Mouse (Mus musculus) liver, embryonic 13.5 days (tissue): ENCODE data around the gene Fbn1. TPM values are rescaled to one million over a fixed set of nuclear protein-coding genes. Genes with fewer than 3 reads are reported as not detected.

Experiments
- ATAC-seq: fragments of 200-750 bp; cut with Nextera tagmentation; 2 replicates; pipeline ENCODE4 v1.8.0; 2017; ENCODE audit warnings: low read depth, mild to moderate bottlenecking, moderate number of reproducible peaks, moderate library complexity
- DNase-seq: peaks from one replicate; pipeline ENCODE4 v3.0.0; 2022
- H3K27ac ChIP-seq: fragments of 300-500 bp; sonication (generic); 2 replicates; pipeline ENCODE4 v1.5.1; 2015; ENCODE audit warnings: moderate library complexity, mild to moderate bottlenecking, inconsistent platforms
- H3K27me3 ChIP-seq: fragments of 300-500 bp; sonication (generic); 2 replicates; pipeline ENCODE4 v1.6.1; 2015; ENCODE audit warnings: mild to moderate bottlenecking, inconsistent platforms
- H3K36me3 ChIP-seq: fragments of 300-500 bp; sonication (generic); 2 replicates; pipeline ENCODE4 v1.6.1; 2015; ENCODE audit warnings: mild to moderate bottlenecking, inconsistent platforms
- H3K4me1 ChIP-seq: fragments of 300-500 bp; sonication (generic); replicated peaks from 2 replicates; pipeline ENCODE4 v1.6.1; 2015; ENCODE audit warnings: inconsistent platforms
- H3K4me2 ChIP-seq: fragments of 300-500 bp; sonication (generic); 2 replicates; pipeline ENCODE4 v1.6.1; 2015; ENCODE audit warnings: inconsistent platforms, mild to moderate bottlenecking, moderate library complexity
- H3K4me3 ChIP-seq: fragments of 300-500 bp; sonication (generic); replicated peaks from 2 replicates; pipeline ENCODE4 v1.5.1; 2015; ENCODE audit warnings: mild to moderate bottlenecking, inconsistent platforms
- H3K9ac ChIP-seq: fragments of 300-500 bp; sonication (generic); 2 replicates; pipeline ENCODE4 v1.6.1; 2015; ENCODE audit warnings: mild to moderate bottlenecking, inconsistent platforms
- H3K9me3 ChIP-seq: fragments of 300-500 bp; sonication (generic); replicated peaks from 2 replicates; pipeline ENCODE4 v1.6.1; 2016; ENCODE audit warnings: inconsistent platforms
- WGBS: fragments of 180-500 bp; shearing (Covaris S2); methylation state at CpG from one replicate; pipeline ENCODE4 v1.1.7; 2015; ENCODE audit not compliant: insufficient replicate concordance; 5-methylcytosine and 5-hydroxymethylcytosine counted together
- polyA plus RNA-seq: library from polyadenylated mRNA; unstranded; fragments of >200 nt; fragmentation: Nextera tagmentation; extraction: Ambion mirVana; gene quantifications from 2 replicates; pipeline ENCODE4 v1.2.1, GENCODE M21; 2015

Fbn1 gene
- polyA plus RNA-seq, 1 experiment from 2014 or later: 1.2 TPM

- no peak overlapping the region for H3K9ac ChIP-seq
- no peaks in the 10 kb centered on the region for H3K27me3 ChIP-seq
- ATAC-seq (no peak), DNase-seq (no peak)
- H3K27ac ChIP-seq: no peak overlapping the region
- WGBS: 71% methylated on average over 5 of the region's 5 CpGs
- H3K36me3 ChIP-seq: no peaks in the 10 kb centered on the region
- H3K4me3 ChIP-seq: no peak overlapping the region
- no peak overlapping the region for H3K4me2 ChIP-seq
- no peaks in the 10 kb centered on the region for H3K9me3 ChIP-seq
- H3K4me1 ChIP-seq: 0 out of 2 replicates have a peak, but pooled peaks cover 2% of the 10 kb centered on the region
These were observed 11.1 kb downstream of the Fbn1 start for GRCm38 (mm10) chr2:125496696-125497095.

GRCm38 (mm10) chr2:125494831-125495812 is 12.7 kb downstream of the Fbn1 start:
- ATAC-seq: no peak
- no peak for DNase-seq
- Histone ChIP-seq H3K4me2 (no peak overlapping the region), H3K4me3 (no peak overlapping the region), H3K4me1 (0 out of 2 replicates have a peak, but pooled peaks cover 2% of the 10 kb centered on the region), H3K27ac (no peak overlapping the region), H3K9ac (no peak overlapping the region), H3K36me3 (no peaks in the 10 kb centered on the region), H3K27me3 (no peaks in the 10 kb centered on the region), H3K9me3 (no peaks in the 10 kb centered on the region)
- WGBS: 58% methylated on average over 20 of the region's 20 CpGs

GRCm38 (mm10) chr2:125494291-125494690 is 13.5 kb downstream of the Fbn1 start:
- H3K36me3 ChIP-seq: no peaks in the 10 kb centered on the region
- no peak overlapping the region for H3K4me3 ChIP-seq
- WGBS: 77% methylated on average over 2 of the region's 2 CpGs
- DNase-seq (no peak), ATAC-seq (no peak)
- no peak overlapping the region for H3K4me2 ChIP-seq
- H3K27me3 ChIP-seq: no peaks in the 10 kb centered on the region
- no peak overlapping the region for H3K27ac ChIP-seq
- no peaks in the 10 kb centered on the region for H3K9me3 ChIP-seq
- 0 out of 2 replicates have a peak, but pooled peaks cover 2% of the 10 kb centered on the region for H3K4me1 ChIP-seq
- H3K9ac ChIP-seq: no peak overlapping the region

- no peaks in the 10 kb centered on the region for H3K9me3 ChIP-seq
- WGBS: 45% methylated on average over 15 of the region's 15 CpGs
- H3K27ac ChIP-seq: no peak overlapping the region
- ATAC-seq (no peak), DNase-seq (no peak)
- H3K4me2 ChIP-seq: no peak overlapping the region
- no peak overlapping the region for H3K4me3 ChIP-seq
- H3K4me1 ChIP-seq: 0 out of 2 replicates have a peak, but pooled peaks cover 2% of the 10 kb centered on the region
- no peaks in the 10 kb centered on the region for H3K27me3 ChIP-seq
- H3K9ac ChIP-seq: no peak overlapping the region
- H3K36me3 ChIP-seq: no peaks in the 10 kb centered on the region
These were observed 15.5 kb downstream of the Fbn1 start for GRCm38 (mm10) chr2:125492050-125492900.

GRCm38 (mm10) chr2:125489979-125490378 is 17.8 kb downstream of the Fbn1 start:
- Histone ChIP-seq H3K4me1 (0 out of 2 replicates have a peak, but pooled peaks cover 2% of the 10 kb centered on the region), H3K4me3 (no peak overlapping the region), H3K9me3 (no peaks in the 10 kb centered on the region), H3K36me3 (no peaks in the 10 kb centered on the region), H3K9ac (no peak overlapping the region), H3K4me2 (no peak overlapping the region), H3K27me3 (no peaks in the 10 kb centered on the region), H3K27ac (no peak overlapping the region)
- ATAC-seq (no peak), DNase-seq (no peak)
- 75% methylated on average over 1 of the region's 1 CpGs for WGBS

GRCm38 (mm10) chr2:125484910-125485309 is 22.9 kb downstream of the Fbn1 start:
- Histone ChIP-seq H3K36me3 (no peaks in the 10 kb centered on the region), H3K4me2 (no peak overlapping the region), H3K27me3 (no peaks in the 10 kb centered on the region), H3K27ac (no peak overlapping the region), H3K9me3 (no peaks in the 10 kb centered on the region), H3K4me1 (no peaks in the 10 kb centered on the region), H3K4me3 (no peak overlapping the region), H3K9ac (no peak overlapping the region)
- ATAC-seq: no peak
- no peak for DNase-seq
- WGBS: 69% methylated on average over 9 of the region's 9 CpGs

GRCm38 (mm10) chr2:125484164-125484563 is 23.6 kb downstream of the Fbn1 start:
- H3K4me1 ChIP-seq: no peaks in the 10 kb centered on the region
- no peak overlapping the region for H3K4me3 ChIP-seq
- no peaks in the 10 kb centered on the region for H3K27me3 ChIP-seq
- DNase-seq (no peak), ATAC-seq (no peak)
- H3K4me2 ChIP-seq: no peak overlapping the region
- no peaks in the 10 kb centered on the region for H3K36me3 ChIP-seq
- H3K9me3 ChIP-seq: no peaks in the 10 kb centered on the region
- no peak overlapping the region for H3K27ac ChIP-seq
- H3K9ac ChIP-seq: no peak overlapping the region

- Histone ChIP-seq H3K9ac (no peak overlapping the region), H3K36me3 (no peaks in the 10 kb centered on the region), H3K27me3 (no peaks in the 10 kb centered on the region), H3K4me1 (no peaks in the 10 kb centered on the region), H3K4me2 (no peak overlapping the region), H3K4me3 (no peak overlapping the region), H3K9me3 (no peaks in the 10 kb centered on the region), H3K27ac (no peak overlapping the region)
- DNase-seq (no peak), ATAC-seq (no peak)
- WGBS: 67% methylated on average over 9 of the region's 9 CpGs
These were observed 26.1 kb downstream of the Fbn1 start for GRCm38 (mm10) chr2:125481531-125482317.

- H3K4me3 ChIP-seq: no peak overlapping the region
- H3K27me3 ChIP-seq: no peaks in the 10 kb centered on the region
- no peak overlapping the region for H3K27ac ChIP-seq
- DNase-seq: no peak
- H3K9me3 ChIP-seq: no peaks in the 10 kb centered on the region
- ATAC-seq: no peak
- H3K9ac ChIP-seq: no peak overlapping the region
- WGBS: 66% methylated on average over 4 of the region's 4 CpGs
- no peak overlapping the region for H3K4me2 ChIP-seq
- H3K4me1 ChIP-seq: no peaks in the 10 kb centered on the region
- no peaks in the 10 kb centered on the region for H3K36me3 ChIP-seq
These were observed 26.7 kb downstream of the Fbn1 start for GRCm38 (mm10) chr2:125481116-125481515.

GRCm38 (mm10) chr2:125480057-125480456 is 27.7 kb downstream of the Fbn1 start:
- DNase-seq (no peak), ATAC-seq (no peak)
- Histone ChIP-seq H3K27ac (no peak overlapping the region), H3K36me3 (no peaks in the 10 kb centered on the region), H3K9ac (no peak overlapping the region), H3K4me1 (no peaks in the 10 kb centered on the region), H3K4me2 (no peak overlapping the region), H3K27me3 (no peaks in the 10 kb centered on the region), H3K4me3 (no peak overlapping the region), H3K9me3 (no peaks in the 10 kb centered on the region)
- WGBS: 71% methylated on average over 5 of the region's 5 CpGs

GRCm38 (mm10) chr2:125478705-125479104 is 29.1 kb downstream of the Fbn1 start:
- H3K27me3 ChIP-seq: no peaks in the 10 kb centered on the region
- DNase-seq: no peak
- 33% methylated on average over 4 of the region's 4 CpGs for WGBS

More at GRCm38 (mm10) chr2:125478705-125479104, 29.1 kb downstream of the Fbn1 start:
- H3K9me3 ChIP-seq: no peaks in the 10 kb centered on the region
- no peaks in the 10 kb centered on the region for H3K36me3 ChIP-seq
- no peak overlapping the region for H3K9ac ChIP-seq
- H3K4me2 ChIP-seq: no peak overlapping the region
- H3K4me1 ChIP-seq: no peaks in the 10 kb centered on the region
- H3K27ac ChIP-seq: no peak overlapping the region
- ATAC-seq: no peak
- H3K4me3 ChIP-seq: no peak overlapping the region
